Mouse (Mus musculus): ENCODE results near the gene Mxra7. TPM values are rescaled to one million over a fixed set of nuclear protein-coding genes. Genes with fewer than 3 reads are reported as not detected.
A peak's percentile ranks its signal among the peaks of the same experiment; 100 is the strongest.

Mxra7 gene
- polyA plus RNA-seq, 1 experiment from 2014 or later: 19.6 TPM

DNA sequence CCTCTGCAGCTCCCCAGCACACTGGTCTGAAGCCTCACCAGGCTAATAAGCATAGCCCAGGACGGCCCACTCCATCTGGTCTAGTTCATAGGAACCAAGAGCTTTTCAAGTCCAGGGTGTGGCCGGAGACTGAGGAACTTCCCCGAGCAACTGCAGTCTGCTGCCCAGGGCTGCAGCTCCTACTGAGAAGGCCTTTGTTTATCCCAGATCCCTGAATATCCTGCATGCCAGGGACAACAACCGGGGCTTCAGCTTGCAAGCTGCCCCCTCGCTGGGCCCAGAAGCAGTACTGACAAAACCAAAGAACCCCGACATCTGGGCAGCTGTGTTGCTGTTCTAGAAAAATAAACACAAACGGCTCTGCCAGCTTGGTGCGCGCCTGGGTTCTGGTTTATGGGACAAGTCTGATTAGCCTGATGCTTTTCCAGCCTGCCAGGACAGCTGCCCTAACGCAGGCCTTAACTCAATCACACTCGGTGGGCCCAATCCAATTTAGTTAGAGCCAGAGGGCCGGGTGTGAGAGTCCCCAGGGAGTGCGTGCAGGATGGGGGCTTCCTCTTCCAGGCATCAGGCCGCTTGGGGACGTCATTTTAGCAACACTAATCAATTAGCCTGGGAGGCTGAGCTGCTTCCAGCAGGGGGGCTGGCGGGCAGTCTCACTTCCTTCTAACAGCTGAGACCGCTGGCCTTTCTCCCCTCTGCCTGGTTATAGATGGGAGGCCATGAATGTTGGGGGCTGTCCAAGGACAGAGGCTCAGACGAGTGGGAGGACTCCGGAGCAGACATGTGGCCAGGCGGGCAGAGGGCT is 13.6 kb downstream of the Mxra7 start:
- peak overlapping the region; percentile 45 for H3K4me2 ChIP-seq
- H3K27me3 ChIP-seq: peaks cover 15% of the 10 kb centered on the region; the same call in 1 of the 2 replicates
- ATAC-seq (ENCODE audit: insufficient number of reproducible peaks, insufficient read depth, low FRiP score, low TSS enrichment, low read depth): 0 out of 2 replicates have a peak, but pooled peaks have one; percentile 21
- H3K9me3 ChIP-seq: no peaks in the 10 kb centered on the region
- no peaks in the 10 kb centered on the region for H3K36me3 ChIP-seq
- peaks cover 59% of the 10 kb centered on the region for H3K4me1 ChIP-seq
- H3K27ac ChIP-seq: peak overlapping the region; percentile 94
- H3K9ac ChIP-seq: peak overlapping the region; percentile 53
- no peak overlapping the region; the same call in 1 of the 2 replicates for H3K4me3 ChIP-seq
- 10% methylated on average over 20 of the region's 20 CpGs for WGBS

DNA sequence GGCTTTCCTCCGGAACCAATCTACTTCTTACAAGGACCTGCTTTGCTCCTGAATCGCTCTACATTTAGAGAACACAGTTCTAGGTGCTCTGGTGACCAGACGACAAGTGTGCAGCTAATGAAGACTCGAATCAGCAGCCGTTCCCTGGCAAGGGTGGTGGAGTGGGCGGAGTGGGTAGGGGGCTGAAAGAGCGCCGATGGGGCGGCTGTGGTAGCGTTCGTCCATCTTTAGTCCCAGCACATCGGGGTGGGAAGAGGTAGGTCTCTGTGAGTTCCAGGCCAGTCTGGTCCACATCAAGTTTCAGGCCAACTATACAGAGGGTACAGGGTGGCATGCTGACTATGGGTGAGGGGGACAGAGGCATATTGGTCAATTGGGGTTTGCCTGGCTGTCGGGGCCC is 14.2 kb downstream of the Mxra7 start:
- H3K36me3 ChIP-seq: no peaks in the 10 kb centered on the region
- H3K9me3 ChIP-seq: no peaks in the 10 kb centered on the region
- H3K4me3 ChIP-seq: no peak overlapping the region
- H3K9ac ChIP-seq: no peak overlapping the region
- peaks cover 60% of the 10 kb centered on the region for H3K4me1 ChIP-seq
- peak overlapping the region; percentile 94 for H3K27ac ChIP-seq
- peak overlapping the region; percentile 45; the same call in 1 of the 2 replicates for H3K4me2 ChIP-seq
- peaks cover 15% of the 10 kb centered on the region; the same call in 1 of the 2 replicates for H3K27me3 ChIP-seq
- WGBS: 75% methylated on average over 13 of the region's 13 CpGs
- ATAC-seq (ENCODE audit: insufficient number of reproducible peaks, insufficient read depth, low FRiP score, low TSS enrichment, low read depth): no peak

DNA sequence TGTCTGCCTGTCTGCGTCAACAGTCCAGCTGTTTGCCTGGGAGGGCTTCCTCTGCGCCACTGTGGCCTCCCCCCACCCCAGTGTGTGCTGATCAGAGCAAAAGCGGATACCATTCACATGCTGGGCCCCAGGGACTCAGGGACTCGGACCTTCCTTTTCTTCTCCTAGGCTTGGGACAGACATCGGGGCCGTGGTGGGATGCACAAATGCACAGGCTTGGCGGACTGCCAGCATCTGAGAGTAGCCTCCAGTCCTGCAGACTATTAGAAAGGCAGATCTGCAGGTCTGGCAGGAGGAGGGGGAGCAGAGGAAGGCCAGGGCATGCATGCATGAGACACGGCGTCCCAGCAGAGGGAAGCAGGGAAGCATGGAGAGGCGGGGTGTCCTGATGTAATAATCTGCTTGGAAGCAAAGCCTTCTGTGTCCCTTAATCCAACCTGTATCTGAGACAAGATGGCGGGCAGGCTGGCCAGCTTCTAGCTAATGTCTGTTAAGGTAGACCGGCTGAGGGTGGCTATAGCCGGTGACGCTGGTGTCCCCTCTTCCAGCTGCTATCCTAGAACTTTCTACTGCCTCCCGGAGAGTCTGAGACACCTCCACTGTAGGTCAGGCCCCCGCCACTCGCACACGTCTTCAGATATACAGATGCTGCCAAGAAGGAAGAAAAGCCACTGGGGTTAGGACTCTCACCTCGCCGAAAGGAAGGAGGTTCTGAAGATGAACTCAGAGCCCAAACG is 14.9 kb downstream of the Mxra7 start:
- H3K4me3 ChIP-seq: no peak overlapping the region
- H3K9ac ChIP-seq: 0 out of 2 replicates have a peak overlapping the region, but pooled peaks have one; percentile 28
- no peaks in the 10 kb centered on the region for H3K36me3 ChIP-seq
- H3K27me3 ChIP-seq: peaks cover 15% of the 10 kb centered on the region; the same call in 1 of the 2 replicates
- WGBS: 40% methylated on average over 21 of the region's 21 CpGs
- H3K4me1 ChIP-seq: peaks cover 63% of the 10 kb centered on the region
- no peaks in the 10 kb centered on the region for H3K9me3 ChIP-seq
- H3K4me2 ChIP-seq: peak overlapping the region; percentile 21; the same call in 1 of the 2 replicates
- peak overlapping the region; percentile 94 for H3K27ac ChIP-seq
- ATAC-seq (ENCODE audit: insufficient number of reproducible peaks, insufficient read depth, low FRiP score, low TSS enrichment, low read depth): no peak

DNA sequence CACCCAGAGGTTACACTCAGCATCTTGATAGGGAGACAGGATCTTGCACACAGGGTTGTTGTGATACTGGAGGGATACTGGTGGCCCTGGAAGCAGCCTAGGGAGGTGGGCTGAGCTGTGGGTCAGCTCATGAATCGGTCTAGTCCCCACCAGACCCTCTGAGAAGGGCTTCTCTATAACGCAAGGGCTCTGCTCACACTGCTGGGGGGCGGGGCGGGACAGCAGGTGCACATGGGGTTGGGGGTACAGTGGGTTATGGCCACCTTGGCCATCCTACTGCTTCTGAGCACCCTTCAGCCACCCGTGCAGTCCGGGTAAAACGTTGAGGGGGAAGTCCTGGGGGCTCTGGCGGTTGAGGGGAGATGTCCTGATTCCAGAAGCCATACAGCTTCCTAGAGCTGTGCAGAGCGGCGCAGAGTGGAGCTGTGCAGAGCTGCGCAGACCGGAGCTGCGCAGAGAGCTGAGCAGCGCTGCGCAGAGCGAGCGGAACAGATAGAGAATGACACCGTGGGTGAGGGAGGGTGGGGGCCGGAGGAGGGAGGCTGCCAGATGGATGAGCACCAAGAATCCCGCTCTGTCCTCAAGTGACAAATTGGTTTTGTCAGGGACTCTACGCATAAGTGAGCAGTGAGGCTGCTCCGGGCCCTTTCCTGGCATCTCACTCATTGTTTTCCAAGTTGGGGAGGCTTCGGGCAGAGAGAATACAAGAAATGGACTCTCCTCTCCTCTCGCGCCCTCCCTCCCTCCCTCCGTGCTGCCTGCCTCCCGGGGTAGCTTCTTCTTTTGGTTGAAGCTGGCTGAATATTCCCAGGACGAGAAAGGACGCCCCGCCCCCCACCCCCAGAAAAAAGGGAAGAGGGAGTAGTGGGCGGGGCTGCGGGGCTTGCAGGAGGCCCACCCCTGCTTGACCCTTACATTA is 16.6 kb downstream of the Mxra7 start:
- Histone ChIP-seq H3K27me3 (peaks cover 15% of the 10 kb centered on the region; the same call in 1 of the 2 replicates), H3K9me3 (no peaks in the 10 kb centered on the region), H3K4me1 (peaks cover 64% of the 10 kb centered on the region), H3K27ac (peak overlapping the region; percentile 66), H3K36me3 (no peaks in the 10 kb centered on the region), H3K9ac (peak overlapping the region; percentile 61), H3K4me2 (peak overlapping the region; percentile 68), H3K4me3 (peak overlapping the region; percentile 38)
- WGBS: 6% methylated on average over 32 of the region's 32 CpGs
- ATAC-seq (ENCODE audit: insufficient number of reproducible peaks, insufficient read depth, low FRiP score, low TSS enrichment, low read depth): peak; percentile 69

DNA sequence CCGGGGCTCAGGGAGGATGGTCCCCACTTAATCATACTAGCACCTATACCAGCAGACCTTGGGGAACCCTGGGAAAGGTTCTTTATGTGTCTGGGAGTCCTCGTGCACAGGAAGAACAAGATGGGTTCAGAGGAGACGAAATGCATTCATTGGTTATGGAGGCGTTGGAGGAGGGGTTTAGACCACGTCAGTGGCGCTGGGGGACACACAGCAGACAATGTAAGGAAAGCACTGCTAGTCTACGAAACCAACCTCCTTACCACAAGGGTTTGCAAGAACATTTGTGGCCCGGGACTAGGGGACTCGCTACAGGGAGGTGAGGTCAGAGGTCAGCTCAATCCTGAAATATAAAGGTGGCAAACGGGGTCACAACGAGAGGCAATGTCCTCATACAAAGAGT is 17.3 kb downstream of the Mxra7 start:
- Histone ChIP-seq H3K4me1 (peaks cover 60% of the 10 kb centered on the region), H3K27me3 (peaks cover 15% of the 10 kb centered on the region; the same call in 1 of the 2 replicates), H3K9ac (no peak overlapping the region), H3K27ac (peak overlapping the region; percentile 66; the same call in 1 of the 2 replicates), H3K4me2 (no peak overlapping the region), H3K4me3 (no peak overlapping the region), H3K9me3 (no peaks in the 10 kb centered on the region), H3K36me3 (no peaks in the 10 kb centered on the region)
- ATAC-seq (ENCODE audit: insufficient number of reproducible peaks, insufficient read depth, low FRiP score, low TSS enrichment, low read depth): no peak
- 66% methylated on average over 11 of the region's 11 CpGs for WGBS

DNA sequence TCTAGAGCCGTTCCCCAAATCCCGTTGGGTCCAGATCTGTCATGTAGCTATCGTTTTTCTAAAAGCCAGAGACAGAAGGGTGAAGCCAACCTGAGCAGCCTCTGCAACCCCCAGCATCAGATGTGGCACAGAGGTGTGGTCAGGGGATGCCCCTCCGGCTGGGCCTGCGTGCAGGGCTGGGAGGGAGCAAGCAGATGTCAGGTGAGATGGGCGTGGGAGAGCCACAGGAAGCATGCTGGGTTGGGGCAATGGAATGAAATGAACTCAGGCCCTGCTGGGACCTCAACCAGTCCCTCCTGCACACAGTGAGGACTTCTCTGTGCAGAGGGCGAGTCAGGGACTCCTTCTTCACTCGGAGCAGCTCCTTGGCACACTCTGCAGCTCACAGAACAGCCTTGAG is 18.3 kb downstream of the Mxra7 start:
- no peaks in the 10 kb centered on the region for H3K36me3 ChIP-seq
- H3K4me3 ChIP-seq: no peak overlapping the region
- no peak overlapping the region for H3K9ac ChIP-seq
- H3K4me1 ChIP-seq: peaks cover 50% of the 10 kb centered on the region
- no peaks in the 10 kb centered on the region for H3K9me3 ChIP-seq
- peaks cover 15% of the 10 kb centered on the region; the same call in 1 of the 2 replicates for H3K27me3 ChIP-seq
- WGBS: 77% methylated on average over 8 of the region's 8 CpGs
- no peak overlapping the region for H3K4me2 ChIP-seq
- no peak overlapping the region for H3K27ac ChIP-seq
- ATAC-seq (ENCODE audit: insufficient number of reproducible peaks, insufficient read depth, low FRiP score, low TSS enrichment, low read depth): no peak

DNA sequence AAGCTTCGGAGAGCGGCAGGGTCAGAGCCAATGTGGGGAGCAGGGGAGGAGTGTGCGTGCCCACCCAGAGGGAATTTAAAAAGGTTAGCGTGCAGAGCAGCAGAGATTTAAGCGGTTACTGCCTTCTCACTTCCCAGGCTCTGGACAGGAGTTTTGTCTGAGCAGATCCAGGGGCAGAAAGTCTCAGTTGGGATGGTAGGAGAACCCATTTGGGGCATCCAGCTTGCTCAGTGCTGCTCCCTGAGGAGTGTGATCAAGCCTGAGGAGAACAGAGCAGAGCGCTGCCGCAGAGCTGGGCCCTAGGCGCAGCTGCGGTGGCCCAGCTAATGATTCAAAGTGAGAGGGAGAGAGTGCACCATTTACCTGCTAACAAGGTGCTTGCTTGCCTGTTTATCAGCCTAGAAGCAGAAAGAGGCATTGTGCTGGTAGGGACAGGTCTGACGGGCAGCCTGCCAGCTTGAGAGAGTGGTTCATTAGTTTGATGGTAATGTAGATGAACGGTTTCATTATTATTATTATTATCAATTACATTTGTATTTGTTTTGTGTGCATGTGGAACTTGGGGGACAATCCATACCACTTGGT is 18.9 kb downstream of the Mxra7 start:
- no peaks in the 10 kb centered on the region for H3K9me3 ChIP-seq
- H3K27me3 ChIP-seq: peaks cover 15% of the 10 kb centered on the region; the same call in 1 of the 2 replicates
- no peaks in the 10 kb centered on the region for H3K36me3 ChIP-seq
- no peak overlapping the region for H3K27ac ChIP-seq
- H3K4me1 ChIP-seq: peaks cover 43% of the 10 kb centered on the region
- no peak overlapping the region for H3K4me3 ChIP-seq
- ATAC-seq (ENCODE audit: insufficient number of reproducible peaks, insufficient read depth, low FRiP score, low TSS enrichment, low read depth): no peak
- 81% methylated on average over 11 of the region's 11 CpGs for WGBS
- H3K4me2 ChIP-seq: no peak overlapping the region
- H3K9ac ChIP-seq: no peak overlapping the region

DNA sequence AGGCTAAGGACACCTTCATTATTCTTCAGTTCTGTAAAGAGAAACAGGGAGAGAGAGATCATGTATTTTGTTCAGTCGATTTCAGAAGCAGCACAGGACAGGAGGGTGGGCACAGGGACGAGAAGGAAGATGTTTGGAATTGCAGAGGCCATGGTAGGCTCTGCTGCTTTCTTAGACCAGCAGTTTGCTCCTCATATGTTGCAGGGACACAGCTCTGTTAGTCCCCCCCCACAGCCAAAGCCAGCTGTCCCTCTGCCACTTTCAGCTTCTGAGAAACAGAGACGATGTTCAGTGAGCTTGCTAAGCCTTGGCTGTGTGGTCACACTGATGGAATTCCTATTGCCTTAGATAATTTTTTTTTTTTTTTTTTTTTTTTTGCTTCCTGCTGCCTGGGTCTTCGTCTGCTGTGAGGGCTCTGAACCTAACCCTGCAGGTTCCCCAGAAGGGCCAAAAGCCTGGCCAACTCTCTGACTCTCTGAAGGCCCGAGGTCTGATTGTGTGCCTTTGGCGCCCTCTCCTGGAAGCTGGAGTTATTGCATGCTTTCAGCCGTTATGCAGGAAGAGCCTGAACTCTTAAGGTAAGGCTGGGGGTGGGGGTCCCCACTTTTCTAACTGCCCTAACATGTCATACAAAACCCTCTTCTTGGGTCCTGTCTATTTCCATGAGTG is 19.8 kb downstream of the Mxra7 start:
- H3K4me1 ChIP-seq: peaks cover 35% of the 10 kb centered on the region
- no peak overlapping the region for H3K4me2 ChIP-seq
- H3K36me3 ChIP-seq: no peaks in the 10 kb centered on the region
- no peak for ATAC-seq (ENCODE audit: insufficient number of reproducible peaks, insufficient read depth, low FRiP score, low TSS enrichment, low read depth)
- H3K9ac ChIP-seq: no peak overlapping the region
- H3K27me3 ChIP-seq: peaks cover 15% of the 10 kb centered on the region; the same call in 1 of the 2 replicates
- 23% methylated on average over 7 of the region's 7 CpGs for WGBS
- no peak overlapping the region for H3K4me3 ChIP-seq
- no peak overlapping the region for H3K27ac ChIP-seq
- no peaks in the 10 kb centered on the region for H3K9me3 ChIP-seq

DNA sequence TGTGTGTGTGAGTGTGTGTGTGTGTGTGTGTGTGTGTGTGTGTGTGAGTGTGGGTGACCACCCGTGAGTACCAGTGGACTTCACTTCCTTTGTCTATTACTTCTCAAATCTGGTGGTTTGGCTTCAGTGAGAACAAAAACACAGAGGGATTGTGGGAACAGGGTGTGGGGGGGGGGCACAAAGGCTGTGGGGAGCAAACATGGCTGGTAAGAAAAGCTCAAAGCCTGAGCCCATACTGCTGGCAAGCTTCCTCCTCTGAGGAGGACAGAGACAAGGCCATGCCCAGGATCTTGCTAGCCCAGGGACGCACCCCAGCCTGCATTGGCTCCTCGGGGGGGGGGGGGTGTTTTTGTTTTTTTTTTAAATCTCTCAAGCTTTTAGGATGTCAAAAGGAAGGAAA is 20.3 kb downstream of the Mxra7 start:
- no peaks in the 10 kb centered on the region for H3K9me3 ChIP-seq
- H3K9ac ChIP-seq: no peak overlapping the region
- H3K27me3 ChIP-seq: peaks cover 15% of the 10 kb centered on the region; the same call in 1 of the 2 replicates
- H3K4me2 ChIP-seq: no peak overlapping the region
- no peak overlapping the region for H3K27ac ChIP-seq
- ATAC-seq (ENCODE audit: insufficient number of reproducible peaks, insufficient read depth, low FRiP score, low TSS enrichment, low read depth): no peak
- 65% methylated on average over 3 of the region's 3 CpGs for WGBS
- H3K36me3 ChIP-seq: no peaks in the 10 kb centered on the region
- H3K4me1 ChIP-seq: peaks cover 30% of the 10 kb centered on the region
- H3K4me3 ChIP-seq: no peak overlapping the region

DNA sequence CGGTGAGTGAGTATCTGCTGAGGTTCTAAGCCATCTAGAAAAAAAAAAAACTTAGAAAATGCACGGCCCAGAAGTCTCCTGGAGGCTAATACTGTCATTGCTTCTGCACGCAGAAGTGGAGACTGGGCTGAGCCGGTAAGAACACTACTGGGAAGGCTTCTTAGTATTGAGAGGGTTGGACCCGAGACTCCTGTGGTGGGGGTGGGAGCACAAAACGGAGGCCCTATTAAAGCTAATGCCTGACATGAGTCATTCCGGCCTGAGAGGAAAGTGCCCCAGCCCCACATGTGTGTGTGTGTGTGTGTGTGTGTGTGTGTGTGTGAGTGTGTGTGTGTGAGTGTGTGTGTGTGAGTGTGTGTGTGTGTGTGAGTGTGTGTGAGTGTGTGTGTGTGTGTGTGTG is 20.7 kb downstream of the Mxra7 start:
- Histone ChIP-seq H3K9me3 (no peaks in the 10 kb centered on the region), H3K27ac (no peak overlapping the region), H3K4me3 (no peak overlapping the region), H3K4me1 (peaks cover 26% of the 10 kb centered on the region), H3K27me3 (peaks cover 15% of the 10 kb centered on the region; the same call in 1 of the 2 replicates), H3K36me3 (no peaks in the 10 kb centered on the region), H3K9ac (no peak overlapping the region), H3K4me2 (no peak overlapping the region)
- ATAC-seq (ENCODE audit: insufficient number of reproducible peaks, insufficient read depth, low FRiP score, low TSS enrichment, low read depth): no peak
- 55% methylated on average over 7 of the region's 7 CpGs for WGBS

Data from embryonic facial prominence, embryonic 13.5 days (tissue).